Mouse (Mus musculus): Measurements from ENCODE around the gene Il1rn. TPM values are rescaled to one million over a fixed set of nuclear protein-coding genes. Genes with fewer than 3 reads are reported as not detected.

Il1rn gene
- polyA plus RNA-seq, 1 experiment from 2014 or later, result 1.6 TPM

DNA sequence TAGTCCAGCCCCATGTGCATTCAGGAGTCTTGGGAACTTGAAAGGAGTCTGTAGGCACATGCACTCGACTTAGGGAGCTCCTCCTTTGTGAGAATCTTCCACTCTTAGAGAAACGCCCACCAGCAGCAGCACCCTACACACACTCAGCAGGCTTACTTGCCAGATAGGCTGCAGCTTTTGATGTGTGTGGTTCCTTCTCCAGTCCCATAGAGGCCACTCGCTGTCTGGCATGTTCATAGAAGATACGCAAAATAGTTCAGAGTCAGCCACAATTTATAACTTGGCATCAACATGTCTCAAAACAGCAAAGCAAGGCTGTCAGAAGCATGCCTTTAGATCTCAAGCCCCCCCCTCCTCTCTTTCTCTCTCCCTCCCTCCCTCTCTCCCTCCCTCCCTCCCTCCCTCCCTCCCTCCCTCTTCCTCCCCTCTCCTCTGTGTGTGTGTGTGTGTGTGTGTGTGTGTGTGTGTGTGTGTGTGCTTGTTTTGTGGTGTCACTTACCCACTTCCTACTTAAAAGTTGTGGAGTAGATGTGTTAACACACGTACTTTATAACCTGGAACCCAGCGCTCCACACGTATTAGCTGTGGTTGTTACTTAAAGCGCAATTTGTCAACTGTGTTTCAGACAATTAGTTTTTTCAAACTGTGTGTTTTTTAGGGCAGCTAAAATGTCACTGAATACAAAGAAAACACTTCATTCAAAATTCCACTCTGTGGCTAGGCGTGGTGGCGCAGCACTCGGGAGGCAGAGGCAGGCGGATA, 29.7 kb downstream of the Il1rn start:
- H3K4me2 ChIP-seq (ENCODE audit: low read depth, severe bottlenecking), result no peak overlapping the region
- H3K9ac ChIP-seq (ENCODE audit: low read length), result no peak overlapping the region
- no peak overlapping the region for H3K4me3 ChIP-seq (ENCODE audit: low read depth, low read length)
- no peaks in the 10 kb centered on the region for H3K36me3 ChIP-seq (ENCODE audit: control insufficient read depth, insufficient read depth, low read length)
- H3K4me1 ChIP-seq (ENCODE audit: control insufficient read depth, insufficient read depth, low read length), result no peaks in the 10 kb centered on the region
- H3K27ac ChIP-seq (replicated peaks; ENCODE audit: low read depth, low read length), result no peak overlapping the region
- DNase-seq (ENCODE audit: low spot score) (no peak), ATAC-seq (ENCODE audit: insufficient number of reproducible peaks, low FRiP score, low TSS enrichment, low read depth) (no peak)
- H3K27me3 ChIP-seq (ENCODE audit: control insufficient read depth, insufficient read depth, low read length), result peaks cover 5% of the 10 kb centered on the region; the same call in 1 of the 2 replicates
- H3K9me3 ChIP-seq (ENCODE audit: control insufficient read depth, low read length), result no peaks in the 10 kb centered on the region
- WGBS, result 80% methylated on average over 12 of the region's 12 CpGs

- no peaks in the 10 kb centered on the region for H3K9me3 ChIP-seq (ENCODE audit: control insufficient read depth, low read length)
- peaks cover 5% of the 10 kb centered on the region; the same call in 1 of the 2 replicates for H3K27me3 ChIP-seq (ENCODE audit: control insufficient read depth, insufficient read depth, low read length)
- no peaks in the 10 kb centered on the region for H3K4me1 ChIP-seq (ENCODE audit: control insufficient read depth, insufficient read depth, low read length)
- ATAC-seq (ENCODE audit: insufficient number of reproducible peaks, low FRiP score, low TSS enrichment, low read depth) (peak; percentile 75), DNase-seq (ENCODE audit: low spot score) (peak; percentile 62)
- H3K27ac ChIP-seq (replicated peaks; ENCODE audit: low read depth, low read length), result no peak within 1 kb of the TSS
- H3K4me3 ChIP-seq (ENCODE audit: low read depth, low read length), result peak within 1 kb of the TSS; percentile 21; the same call in 1 of the 2 replicates
- 5% methylated on average over 47 of the region's 47 CpGs for WGBS
- peak within 1 kb of the TSS; percentile 45; the same call in 1 of the 2 replicates for H3K9ac ChIP-seq (ENCODE audit: low read length)
- H3K4me2 ChIP-seq (ENCODE audit: low read depth, severe bottlenecking), result peak within 1 kb of the TSS; percentile 53
- H3K36me3 ChIP-seq (ENCODE audit: control insufficient read depth, insufficient read depth, low read length), result no peaks in the 10 kb centered on the region
Observed at GRCm38 (mm10) chr2:24367030-24367894, 30.6 kb downstream of the Il1rn start, which contains the start of gene Psd4. Gene Psd4 (plus strand): TSS chr2:24367580.

GRCm38 (mm10) chr2:24367895-24368261, 31.2 kb downstream of the Il1rn start:
- WGBS, result 64% methylated on average over 4 of the region's 4 CpGs
- no peak overlapping the region for H3K4me3 ChIP-seq (ENCODE audit: low read depth, low read length)
- H3K9ac ChIP-seq (ENCODE audit: low read length), result peak overlapping the region; percentile 45; the same call in 1 of the 2 replicates
- no peaks in the 10 kb centered on the region for H3K36me3 ChIP-seq (ENCODE audit: control insufficient read depth, insufficient read depth, low read length)
- DNase-seq (ENCODE audit: low spot score), result peak; percentile 22
- H3K4me2 ChIP-seq (ENCODE audit: low read depth, severe bottlenecking), result peak overlapping the region; percentile 53; the same call in 1 of the 2 replicates
- H3K27ac ChIP-seq (replicated peaks; ENCODE audit: low read depth, low read length), result no peak overlapping the region
- no peak for ATAC-seq (ENCODE audit: insufficient number of reproducible peaks, low FRiP score, low TSS enrichment, low read depth)
- no peaks in the 10 kb centered on the region for H3K4me1 ChIP-seq (ENCODE audit: control insufficient read depth, insufficient read depth, low read length)
- H3K9me3 ChIP-seq (ENCODE audit: control insufficient read depth, low read length), result no peaks in the 10 kb centered on the region
- peaks cover 5% of the 10 kb centered on the region; the same call in 1 of the 2 replicates for H3K27me3 ChIP-seq (ENCODE audit: control insufficient read depth, insufficient read depth, low read length)

DNA sequence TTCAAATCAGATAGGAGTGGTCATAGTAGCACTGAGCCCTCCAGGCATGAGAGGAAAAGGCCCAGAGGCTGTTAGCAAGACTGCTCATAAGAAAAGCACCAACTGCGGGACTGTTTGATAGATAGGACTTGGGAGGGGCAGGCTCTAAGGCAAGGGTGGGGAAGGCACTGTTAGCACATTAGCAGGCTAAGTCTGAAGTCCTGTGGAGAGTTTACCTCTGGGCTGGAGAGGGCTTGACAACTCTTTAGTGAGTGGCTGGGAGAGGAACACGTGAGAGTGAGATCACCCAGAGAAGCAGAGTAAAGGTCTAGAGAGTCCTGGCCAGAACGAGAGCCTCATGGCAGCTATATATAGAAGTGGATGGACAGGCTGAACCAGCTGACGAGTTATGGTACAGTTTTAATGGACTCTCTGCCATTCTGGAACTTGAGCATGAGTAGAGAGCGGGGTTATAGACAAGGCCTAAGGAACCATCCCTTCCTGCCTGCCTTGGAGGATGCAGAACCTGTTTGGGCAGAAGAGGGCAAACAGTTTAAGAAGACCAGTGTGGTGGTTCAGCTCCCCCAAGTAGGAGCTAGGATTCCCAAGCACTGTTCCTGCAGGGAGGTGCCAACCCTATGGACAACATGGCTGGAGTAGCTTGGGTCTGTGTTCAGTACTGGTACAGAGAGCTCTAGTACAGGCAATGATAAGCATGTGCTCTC, 42.2 kb downstream of the Il1rn start:
- Histone ChIP-seq H3K27ac (replicated peaks; ENCODE audit: low read depth, low read length) (no peak overlapping the region), H3K9me3 (ENCODE audit: control insufficient read depth, low read length) (no peaks in the 10 kb centered on the region), H3K27me3 (ENCODE audit: control insufficient read depth, insufficient read depth, low read length) (no peaks in the 10 kb centered on the region), H3K4me1 (ENCODE audit: control insufficient read depth, insufficient read depth, low read length) (no peaks in the 10 kb centered on the region), H3K9ac (ENCODE audit: low read length) (no peak overlapping the region), H3K36me3 (ENCODE audit: control insufficient read depth, insufficient read depth, low read length) (no peaks in the 10 kb centered on the region), H3K4me2 (ENCODE audit: low read depth, severe bottlenecking) (no peak overlapping the region), H3K4me3 (ENCODE audit: low read depth, low read length) (no peak overlapping the region)
- DNase-seq (ENCODE audit: low spot score) (no peak), ATAC-seq (ENCODE audit: insufficient number of reproducible peaks, low FRiP score, low TSS enrichment, low read depth) (no peak)
- 84% methylated on average over 5 of the region's 5 CpGs for WGBS

DNA sequence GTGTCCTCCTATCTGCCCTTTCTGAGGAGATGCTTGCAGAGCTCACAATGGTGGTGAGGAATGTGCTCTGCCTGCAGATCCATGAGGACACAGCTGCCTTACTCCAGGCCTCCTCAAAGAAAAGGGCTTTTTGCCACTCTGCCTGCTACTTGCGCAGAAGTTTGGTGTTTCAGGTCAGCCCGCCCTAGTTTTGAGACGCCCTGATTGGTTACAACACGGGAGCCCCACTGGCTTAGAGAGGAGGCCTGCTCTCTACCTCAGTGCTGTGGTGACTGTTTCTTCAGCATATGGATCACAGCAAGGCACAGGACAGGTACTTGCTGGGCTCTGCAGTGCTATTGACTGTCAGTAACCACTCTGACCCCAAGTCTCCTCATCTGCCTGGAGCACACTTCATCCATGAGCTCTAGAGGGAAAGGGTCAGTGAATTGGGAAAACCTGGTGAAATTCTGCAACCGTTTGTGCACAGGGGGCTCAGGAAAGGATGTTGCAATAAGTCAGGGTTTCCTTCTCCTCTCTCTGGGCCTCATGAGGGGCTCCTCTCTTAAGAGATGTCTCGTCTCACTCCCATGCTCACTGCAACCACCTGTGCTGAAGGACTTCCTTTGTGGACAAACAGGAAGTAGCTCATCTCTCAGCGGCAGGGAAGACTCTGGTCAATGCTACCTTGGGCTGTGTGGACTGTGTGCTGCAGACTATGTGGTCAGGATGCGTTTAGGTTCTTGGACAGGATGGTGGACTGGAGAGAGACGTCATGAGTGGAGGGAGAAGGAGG, 46.0 kb downstream of the Il1rn start:
- no peaks in the 10 kb centered on the region for H3K9me3 ChIP-seq (ENCODE audit: control insufficient read depth, low read length)
- no peak overlapping the region for H3K27ac ChIP-seq (replicated peaks; ENCODE audit: low read depth, low read length)
- WGBS, result 72% methylated on average over 9 of the region's 9 CpGs
- no peak for DNase-seq (ENCODE audit: low spot score)
- no peak overlapping the region for H3K9ac ChIP-seq (ENCODE audit: low read length)
- no peak for ATAC-seq (ENCODE audit: insufficient number of reproducible peaks, low FRiP score, low TSS enrichment, low read depth)
- no peak overlapping the region for H3K4me2 ChIP-seq (ENCODE audit: low read depth, severe bottlenecking)
- H3K36me3 ChIP-seq (ENCODE audit: control insufficient read depth, insufficient read depth, low read length), result no peaks in the 10 kb centered on the region
- no peaks in the 10 kb centered on the region for H3K4me1 ChIP-seq (ENCODE audit: control insufficient read depth, insufficient read depth, low read length)
- no peak overlapping the region for H3K4me3 ChIP-seq (ENCODE audit: low read depth, low read length)
- no peaks in the 10 kb centered on the region for H3K27me3 ChIP-seq (ENCODE audit: control insufficient read depth, insufficient read depth, low read length)

GRCm38 (mm10) chr2:24383636-24384035, 47.0 kb downstream of the Il1rn start:
- Histone ChIP-seq H3K4me2 (ENCODE audit: low read depth, severe bottlenecking) (no peak overlapping the region), H3K9ac (ENCODE audit: low read length) (no peak overlapping the region), H3K9me3 (ENCODE audit: control insufficient read depth, low read length) (no peaks in the 10 kb centered on the region), H3K27ac (replicated peaks; ENCODE audit: low read depth, low read length) (no peak overlapping the region), H3K27me3 (ENCODE audit: control insufficient read depth, insufficient read depth, low read length) (no peaks in the 10 kb centered on the region), H3K4me3 (ENCODE audit: low read depth, low read length) (no peak overlapping the region), H3K36me3 (ENCODE audit: control insufficient read depth, insufficient read depth, low read length) (no peaks in the 10 kb centered on the region), H3K4me1 (ENCODE audit: control insufficient read depth, insufficient read depth, low read length) (no peaks in the 10 kb centered on the region)
- WGBS, result 86% methylated on average over 3 of the region's 3 CpGs
- ATAC-seq (ENCODE audit: insufficient number of reproducible peaks, low FRiP score, low TSS enrichment, low read depth) (no peak), DNase-seq (ENCODE audit: low spot score) (no peak)

DNA sequence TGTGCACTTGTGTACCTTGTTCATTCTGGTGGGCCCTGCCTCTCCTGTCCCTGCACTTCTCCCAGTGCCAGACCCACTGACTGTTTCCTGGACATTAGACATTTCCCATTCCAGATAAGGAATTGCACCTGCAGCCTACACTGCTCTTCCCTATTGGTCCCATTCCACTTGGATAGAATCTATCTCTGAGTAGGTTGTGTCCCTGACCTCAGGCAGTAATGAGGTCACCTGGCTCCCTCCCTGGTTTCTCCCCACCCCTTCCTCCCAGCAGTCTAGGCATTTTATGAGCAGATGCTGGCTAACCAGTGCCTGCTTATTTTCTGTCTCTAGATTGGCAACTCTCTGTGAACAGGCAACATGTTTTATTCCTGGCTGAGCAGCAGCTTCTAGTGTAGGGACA, 47.7 kb downstream of the Il1rn start:
- Histone ChIP-seq H3K4me1 (ENCODE audit: control insufficient read depth, insufficient read depth, low read length) (no peaks in the 10 kb centered on the region), H3K27ac (replicated peaks; ENCODE audit: low read depth, low read length) (no peak overlapping the region), H3K9me3 (ENCODE audit: control insufficient read depth, low read length) (no peaks in the 10 kb centered on the region), H3K9ac (ENCODE audit: low read length) (no peak overlapping the region), H3K36me3 (ENCODE audit: control insufficient read depth, insufficient read depth, low read length) (no peaks in the 10 kb centered on the region), H3K27me3 (ENCODE audit: control insufficient read depth, insufficient read depth, low read length) (no peaks in the 10 kb centered on the region), H3K4me2 (ENCODE audit: low read depth, severe bottlenecking) (no peak overlapping the region), H3K4me3 (ENCODE audit: low read depth, low read length) (no peak overlapping the region)
- DNase-seq (ENCODE audit: low spot score) (no peak), ATAC-seq (ENCODE audit: insufficient number of reproducible peaks, low FRiP score, low TSS enrichment, low read depth) (no peak)
